Mouse (Mus musculus) myocyte (in vitro differentiated cells): ENCODE measurements around the gene Pdss2. TPM values are rescaled to one million over a fixed set of nuclear protein-coding genes. Genes with fewer than 3 reads are reported as not detected.

Experiments
- H3K27me3 ChIP-seq: one replicate; pipeline ENCODE4 v1.6.1; 2011; ENCODE audit not compliant: control insufficient read depth, insufficient read depth, insufficient read length
- H3K36me3 ChIP-seq: one replicate; pipeline ENCODE4 v1.6.1; 2011; ENCODE audit not compliant: control insufficient read depth, insufficient read depth
- H3K4me2 ChIP-seq: one replicate; pipeline ENCODE4 v1.6.1; 2011; ENCODE audit warnings: low read depth, control low read depth
- H3K4me3 ChIP-seq: one replicate; pipeline ENCODE4 v1.5.1; 2011; ENCODE audit warnings: mild to moderate bottlenecking, control low read depth, moderate library complexity
- H3K79me2 ChIP-seq: one replicate; pipeline ENCODE4 v1.6.1; 2011; ENCODE audit not compliant: control insufficient read depth, insufficient read depth
- H3ac ChIP-seq: one replicate; pipeline ENCODE4 v1.6.1; 2011; ENCODE audit not compliant: control insufficient read depth, insufficient read length
- CEBPB ChIP-seq: IDR thresholded peaks from 2 replicates; pipeline ENCODE4 v1.6.1; 2011; ENCODE audit warnings: mild to moderate bottlenecking, moderate library complexity; ENCODE audit not compliant: poor library complexity, insufficient read depth, severe bottlenecking
- E2F4 ChIP-seq: IDR thresholded peaks from one replicate; pipeline ENCODE4 v1.6.1; 2011; ENCODE audit warnings: mild to moderate bottlenecking, control low read depth, moderate library complexity; ENCODE audit not compliant: insufficient read depth
- MAX ChIP-seq: IDR thresholded peaks from one replicate; pipeline ENCODE4 v1.6.1; 2011; ENCODE audit warnings: low read depth, mild to moderate bottlenecking, control low read depth
- MYOD1 ChIP-seq, 3 experiments: IDR thresholded peaks; one replicate each; pipeline ENCODE4 v1.6.1; 2011; ENCODE audit warnings: control low read depth in 2 of 3, low read depth in 2 of 3, mild to moderate bottlenecking in 2 of 3, moderate library complexity in 1 of 3; ENCODE audit not compliant: insufficient read length in 2 of 3, control insufficient read depth in 1 of 3
- MYOG ChIP-seq, 3 experiments: IDR thresholded peaks; one replicate each; pipeline ENCODE4 v1.6.1; 2011; ENCODE audit warnings: control low read depth in 2 of 3, low read depth in 2 of 3, mild to moderate bottlenecking in 2 of 3; ENCODE audit not compliant: insufficient read length in 2 of 3, control insufficient read depth in 1 of 3, insufficient read depth in 1 of 3
- POLR2A ChIP-seq: IDR thresholded peaks from one replicate; pipeline ENCODE4 v1.6.1; 2011; ENCODE audit warnings: low read depth, mild to moderate bottlenecking, control low read depth, moderate library complexity; ENCODE audit not compliant: insufficient read length
- POLR2AphosphoS2 ChIP-seq: IDR thresholded peaks from one replicate; pipeline ENCODE4 v1.6.1; 2011; ENCODE audit warnings: low read depth, control low read depth; ENCODE audit not compliant: insufficient read length
- REST ChIP-seq: IDR thresholded peaks from one replicate; pipeline ENCODE4 v1.6.1; 2011; ENCODE audit warnings: mild to moderate bottlenecking, control low read depth, moderate library complexity; ENCODE audit not compliant: insufficient read depth, insufficient read length
- SRF ChIP-seq: IDR thresholded peaks from one replicate; pipeline ENCODE4 v1.6.1; 2011; ENCODE audit warnings: low read depth; ENCODE audit not compliant: control insufficient read depth, insufficient read length
- TCF12 ChIP-seq: IDR thresholded peaks from one replicate; pipeline ENCODE4 v1.6.1; 2011; ENCODE audit warnings: mild to moderate bottlenecking, control low read depth; ENCODE audit not compliant: poor library complexity, insufficient read depth, severe bottlenecking
- TCF3 ChIP-seq: IDR thresholded peaks from one replicate; pipeline ENCODE4 v1.6.1; 2011; ENCODE audit warnings: low read depth, control low read depth; ENCODE audit not compliant: insufficient read length
- USF1 ChIP-seq: IDR thresholded peaks from one replicate; pipeline ENCODE4 v1.6.1; 2011; ENCODE audit warnings: low read depth, mild to moderate bottlenecking, control low read depth, moderate library complexity
- polyA plus RNA-seq: library from polyadenylated mRNA; unstranded; fragments of >200 nt; fragmentation: generic; extraction: Trizol; gene quantifications from one replicate; pipeline ENCODE4 v1.2.1, GENCODE M21; 2012; ENCODE audit warnings: missing spikeins

Pdss2 gene
- polyA plus RNA-seq, 1 experiment = 8.5 TPM

- Histone ChIP-seq H3K27me3 (no peaks in the 10 kb centered on the region), H3K36me3 (no peaks in the 10 kb centered on the region), H3ac (no peak overlapping the region), H3K4me3 (no peak overlapping the region), H3K4me2 (no peak overlapping the region), H3K79me2 (no peaks in the 10 kb centered on the region)
- TF ChIP-seq MAX (no peak), REST (no peak), SRF (no peak), E2F4 (no peak), TCF12 (no peak), TCF3 (no peak), POLR2AphosphoS2 (no peak), MYOG (IDR thresholded peaks at IDR 0.05; ENCODE audit: control insufficient read depth in 1 of 3, insufficient read depth in 1 of 3, insufficient read length in 2 of 3, low read depth in 2 of 3) (no peak), CEBPB (no peak), POLR2A (no peak), MYOD1 (IDR thresholded peaks at IDR 0.05; ENCODE audit: control insufficient read depth in 1 of 3, insufficient read length in 2 of 3, low read depth in 2 of 3) (no peak), USF1 (no peak)
Measured at GRCm38 (mm10) chr10:43384623-43385022, 163.3 kb downstream of the Pdss2 start.

GRCm38 (mm10) chr10:43392921-43393320 lies 171.6 kb downstream of the Pdss2 start:
- no peak for TF ChIP-seq E2F4
- Histone ChIP-seq H3K4me3 (no peak overlapping the region), H3K4me2 (no peak overlapping the region), H3K27me3 (no peaks in the 10 kb centered on the region), H3K79me2 (no peaks in the 10 kb centered on the region), H3ac (no peak overlapping the region), H3K36me3 (no peaks in the 10 kb centered on the region)

- TF ChIP-seq POLR2AphosphoS2 (no peak), MYOG (IDR thresholded peaks at IDR 0.05; ENCODE audit: control insufficient read depth in 1 of 3, insufficient read depth in 1 of 3, insufficient read length in 2 of 3, low read depth in 2 of 3) (peak in 1 of 3 experiments; percentile 10)
- H3K27me3 ChIP-seq = no peaks in the 10 kb centered on the region
- no peaks in the 10 kb centered on the region for H3K79me2 ChIP-seq
- no peak overlapping the region for H3K4me2 ChIP-seq
- no peak overlapping the region for H3ac ChIP-seq
- H3K36me3 ChIP-seq = no peaks in the 10 kb centered on the region
- no peak overlapping the region for H3K4me3 ChIP-seq
Measured at GRCm38 (mm10) chr10:43393818-43394217, 172.5 kb downstream of the Pdss2 start.

- no peaks in the 10 kb centered on the region for H3K79me2 ChIP-seq
- TF ChIP-seq POLR2AphosphoS2 (no peak), USF1 (no peak), REST (no peak), MYOD1 (IDR thresholded peaks at IDR 0.05; ENCODE audit: control insufficient read depth in 1 of 3, insufficient read length in 2 of 3, low read depth in 2 of 3) (no peak), MAX (no peak), POLR2A (no peak), CEBPB (no peak), TCF12 (no peak), TCF3 (no peak), E2F4 (no peak), MYOG (IDR thresholded peaks at IDR 0.05; ENCODE audit: control insufficient read depth in 1 of 3, insufficient read depth in 1 of 3, insufficient read length in 2 of 3, low read depth in 2 of 3) (no peak)
- no peaks in the 10 kb centered on the region for H3K36me3 ChIP-seq
- no peak overlapping the region for H3ac ChIP-seq
- no peak overlapping the region for H3K4me3 ChIP-seq
- H3K4me2 ChIP-seq = no peak overlapping the region
- H3K27me3 ChIP-seq = no peaks in the 10 kb centered on the region
Measured at GRCm38 (mm10) chr10:43395824-43396223, 174.5 kb downstream of the Pdss2 start.

- Histone ChIP-seq H3K79me2 (no peaks in the 10 kb centered on the region), H3K27me3 (no peaks in the 10 kb centered on the region), H3K4me3 (no peak overlapping the region), H3K4me2 (no peak overlapping the region), H3K36me3 (peaks cover 3% of the 10 kb centered on the region), H3ac (no peak overlapping the region)
- TF ChIP-seq MAX = no peak
- TF ChIP-seq POLR2A = no peak
- no peak for TF ChIP-seq REST
- no peak for TF ChIP-seq POLR2AphosphoS2
- no peak for TF ChIP-seq TCF12
- TF ChIP-seq TCF3 = no peak
- TF ChIP-seq MYOD1 (IDR thresholded peaks at IDR 0.05; ENCODE audit: control insufficient read depth in 1 of 3, insufficient read length in 2 of 3, low read depth in 2 of 3) = no peak
- TF ChIP-seq USF1 = no peak
- TF ChIP-seq CEBPB = no peak
- no peak for TF ChIP-seq SRF
- TF ChIP-seq E2F4 = no peak
- TF ChIP-seq MYOG (IDR thresholded peaks at IDR 0.05; ENCODE audit: control insufficient read depth in 1 of 3, insufficient read depth in 1 of 3, insufficient read length in 2 of 3, low read depth in 2 of 3) = no peak
Measured at GRCm38 (mm10) chr10:43399596-43400316, 178.5 kb downstream of the Pdss2 start.
